Mouse (Mus musculus): ENCODE measurements around the gene Mum1. TPM values are rescaled to one million over a fixed set of nuclear protein-coding genes. Genes with fewer than 3 reads are reported as not detected.

Mum1 gene
- total RNA-seq, 2 experiments from 2014 or later: 13.8 to 13.9 TPM

DNA sequence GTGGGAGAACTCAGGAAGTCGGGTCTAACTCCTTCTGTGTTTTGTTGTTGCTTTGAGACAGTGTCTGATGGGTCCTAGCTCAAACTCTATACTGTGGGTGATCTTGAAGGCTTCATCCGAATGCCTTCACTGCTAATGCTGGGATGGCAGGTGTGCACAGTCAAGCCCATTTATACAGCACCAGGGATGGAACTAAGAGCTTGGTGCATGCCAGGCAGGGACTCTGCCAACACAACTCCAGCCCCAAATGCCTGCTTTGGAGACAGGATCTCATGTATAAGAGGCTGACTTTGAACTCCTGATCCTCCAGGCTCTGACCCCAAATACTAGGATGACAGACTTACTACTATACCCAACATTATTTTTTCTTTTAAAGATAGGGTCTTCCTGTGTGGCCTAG is 23.8 kb downstream of the Mum1 start:
- DNase-seq (ENCODE audit: low spot score): no peak

DNA sequence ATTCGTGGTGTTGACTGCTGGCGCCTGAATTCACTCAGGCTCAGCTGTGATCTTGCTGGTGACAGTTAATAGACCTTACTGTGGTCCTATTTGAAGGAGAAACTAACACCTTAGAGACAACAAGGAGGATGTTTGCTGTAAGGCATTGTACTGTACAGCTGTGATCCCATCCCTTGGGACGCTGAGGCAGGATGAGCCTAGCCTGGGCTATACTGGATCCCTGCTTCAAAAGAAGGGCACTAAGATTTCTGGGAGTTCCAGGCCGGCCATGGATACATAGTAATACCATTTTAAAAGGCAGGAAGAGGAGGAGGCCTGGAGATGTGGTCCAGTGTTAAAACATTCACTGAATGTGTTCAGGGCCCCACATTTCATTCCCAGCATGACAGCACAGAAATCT is 24.3 kb downstream of the Mum1 start:
- DNase-seq (ENCODE audit: low spot score): no peak

DNA sequence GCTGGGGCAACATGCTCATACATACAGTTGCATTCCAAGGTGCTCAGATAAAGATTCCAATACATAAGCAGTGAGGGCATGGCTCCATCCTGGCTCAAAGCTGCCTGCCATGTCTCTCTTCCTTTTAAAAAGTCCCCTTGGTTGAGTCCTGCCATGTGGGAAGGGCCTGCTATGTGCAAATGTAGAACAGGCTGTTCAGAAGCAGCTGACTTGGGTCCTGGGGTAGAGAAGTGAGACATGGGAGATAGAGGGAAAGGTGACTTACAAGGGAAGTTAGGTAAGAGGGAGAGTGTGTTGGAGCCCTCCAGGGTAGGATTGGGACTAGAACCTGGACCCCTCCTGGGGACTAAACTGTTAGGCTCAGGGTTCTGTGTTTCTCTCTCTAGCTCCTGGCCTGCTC is 25.8 kb downstream of the Mum1 start:
- DNase-seq (ENCODE audit: low spot score): no peak

DNA sequence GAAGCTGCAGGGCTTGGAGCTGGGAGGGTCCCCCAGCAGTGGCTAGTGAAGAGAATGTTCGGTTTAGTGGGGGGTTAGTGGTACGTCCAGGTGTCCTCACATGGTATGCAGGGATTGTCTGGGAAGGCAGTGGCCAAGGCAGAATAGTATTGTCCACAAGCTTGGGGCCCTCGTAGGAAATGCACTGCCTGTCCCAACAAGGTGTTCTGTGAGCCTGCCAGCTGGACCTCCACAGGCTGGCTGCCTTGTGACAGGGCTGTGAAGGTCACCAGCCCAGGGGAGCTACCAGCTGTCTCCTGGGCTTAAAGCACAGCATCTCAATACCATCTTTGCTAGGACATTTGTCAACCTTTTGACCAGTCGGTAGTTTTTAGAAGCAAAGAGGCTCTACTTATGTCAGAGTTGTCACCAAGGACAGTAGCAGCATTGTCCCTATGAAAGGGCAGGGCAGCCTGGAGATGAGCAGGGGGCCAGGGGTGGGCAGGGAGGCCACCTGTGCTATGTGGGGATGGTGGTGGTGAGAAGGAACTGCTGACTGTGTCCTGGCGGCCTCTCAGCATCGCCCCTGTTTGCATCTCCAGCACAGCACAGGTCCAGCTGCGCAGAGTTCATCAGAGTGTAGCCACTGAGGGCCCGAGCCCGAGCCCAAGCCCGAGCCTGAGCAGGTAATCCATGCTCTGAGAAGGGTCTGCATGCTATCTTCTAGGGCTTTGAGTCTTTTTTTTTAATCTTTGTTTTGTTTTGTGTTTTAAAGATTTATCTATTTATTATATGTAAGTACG is 26.4 kb downstream of the Mum1 start:
- DNase-seq (ENCODE audit: low spot score): peak; percentile 50

DNA sequence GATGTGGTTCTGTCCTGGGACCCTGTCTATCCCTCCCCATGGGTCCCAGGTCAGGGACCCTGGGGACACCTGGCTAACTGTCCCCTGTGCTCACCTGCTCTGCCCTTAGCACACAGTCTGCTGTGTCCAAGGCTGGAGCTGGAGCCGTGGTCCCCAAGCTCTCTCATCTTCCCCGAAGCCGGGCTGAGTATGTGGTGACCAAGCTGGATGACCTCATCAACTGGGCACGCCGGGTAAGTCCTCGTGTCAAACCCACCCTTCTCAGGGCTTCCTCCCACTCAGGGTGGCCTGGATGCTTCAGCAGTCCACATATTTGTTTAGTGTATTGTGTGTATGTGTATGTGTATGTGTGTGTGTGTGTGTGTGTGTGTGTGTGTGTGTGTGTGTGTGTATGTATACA is 27.3 kb downstream of the Mum1 start:
- DNase-seq (ENCODE audit: low spot score): no peak

DNA sequence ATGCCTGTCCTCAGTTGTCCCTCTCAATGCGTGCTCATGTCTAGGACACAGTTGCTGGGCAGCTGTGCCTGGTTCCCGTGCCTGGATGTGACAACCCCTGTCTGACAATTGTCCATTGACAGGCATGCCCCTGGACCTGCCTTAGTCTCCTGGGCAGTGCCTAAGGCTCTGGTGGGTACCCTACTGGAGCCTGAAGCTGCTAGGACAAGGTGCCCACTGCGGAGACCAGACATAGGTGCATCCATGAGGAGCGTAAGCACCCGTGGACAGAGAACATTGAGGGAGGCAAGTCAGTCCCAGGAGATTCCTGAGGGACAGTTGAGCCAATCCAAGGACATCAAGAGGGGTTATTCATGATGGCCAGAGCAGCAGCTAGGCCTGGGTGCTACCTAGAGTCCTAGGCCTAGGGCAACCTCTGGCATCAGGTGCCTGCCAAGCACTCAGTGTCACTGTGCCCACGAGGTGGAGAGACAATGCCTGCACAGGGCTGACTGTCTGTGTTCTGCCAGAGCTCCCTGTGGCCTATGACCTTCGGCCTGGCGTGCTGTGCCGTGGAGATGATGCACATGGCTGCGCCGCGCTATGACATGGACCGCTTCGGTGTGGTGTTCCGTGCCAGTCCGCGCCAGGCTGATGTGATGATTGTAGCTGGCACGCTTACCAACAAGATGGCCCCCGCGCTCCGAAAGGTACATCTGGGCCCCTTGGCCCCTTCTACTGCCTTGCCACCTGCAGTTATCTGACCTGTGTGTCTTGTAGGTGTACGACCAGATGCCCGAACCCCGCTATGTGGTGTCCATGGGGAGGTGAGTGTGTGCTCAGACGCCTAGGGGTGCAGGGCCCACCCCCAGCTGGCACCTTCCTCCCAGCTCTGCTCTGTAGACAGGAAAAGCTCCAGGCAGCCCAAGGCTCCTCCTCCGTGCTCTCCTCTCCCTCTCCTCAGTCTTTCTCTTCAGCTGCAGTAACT is 28.4 kb downstream of the Mum1 start:
- no peak for DNase-seq (ENCODE audit: low spot score)

DNA sequence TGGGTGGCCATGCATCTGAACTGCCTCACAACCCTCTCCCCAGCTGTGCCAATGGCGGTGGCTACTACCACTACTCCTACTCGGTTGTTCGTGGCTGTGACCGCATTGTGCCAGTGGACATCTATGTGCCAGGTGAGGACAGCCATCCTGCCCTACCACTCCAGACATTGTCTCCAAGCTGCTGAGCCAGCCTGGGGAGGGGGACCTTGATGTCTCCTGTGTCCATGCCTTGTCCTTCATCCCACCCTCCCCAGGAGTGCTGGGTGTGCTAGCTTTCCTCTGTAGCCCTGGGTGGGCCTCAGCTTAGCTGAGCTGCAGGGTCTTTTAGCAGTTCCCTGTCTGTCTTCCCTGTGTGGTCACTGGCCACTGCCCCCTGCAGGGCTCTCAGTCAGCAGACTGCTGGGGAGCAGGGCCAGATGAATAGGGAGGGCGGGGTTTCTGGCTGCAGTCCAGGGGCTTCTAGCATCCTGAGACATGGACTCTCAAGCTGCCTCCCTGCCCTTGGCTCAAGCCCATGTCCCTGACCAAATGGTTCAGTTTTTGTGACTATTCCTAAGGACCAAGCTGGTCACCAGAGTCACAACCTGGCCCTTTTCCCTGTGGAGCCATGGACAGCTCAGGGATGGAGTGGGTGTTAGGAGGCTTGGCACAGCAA is 29.8 kb downstream of the Mum1 start:
- no peak for DNase-seq (ENCODE audit: low spot score)

DNA sequence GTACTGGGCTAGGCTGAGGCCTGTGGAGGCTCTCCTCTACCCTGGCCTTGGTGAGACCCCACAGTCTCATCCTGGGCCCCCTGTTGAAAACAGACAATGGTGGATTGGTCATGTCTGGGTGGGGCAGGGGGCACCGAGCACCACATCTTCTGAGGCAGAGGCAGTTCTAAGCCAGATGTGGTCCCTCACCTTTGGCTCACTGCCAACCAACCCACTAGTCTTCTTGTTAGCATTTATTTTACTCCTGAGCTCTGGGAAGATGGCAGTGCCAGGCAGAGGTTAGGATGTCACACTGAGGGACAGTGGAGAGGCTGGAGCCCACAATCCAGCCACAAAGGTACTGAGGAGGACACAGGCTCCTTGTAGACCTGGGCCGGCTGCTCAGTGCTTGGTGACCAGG is 31.7 kb downstream of the Mum1 start:
- DNase-seq (ENCODE audit: low spot score): no peak

DNA sequence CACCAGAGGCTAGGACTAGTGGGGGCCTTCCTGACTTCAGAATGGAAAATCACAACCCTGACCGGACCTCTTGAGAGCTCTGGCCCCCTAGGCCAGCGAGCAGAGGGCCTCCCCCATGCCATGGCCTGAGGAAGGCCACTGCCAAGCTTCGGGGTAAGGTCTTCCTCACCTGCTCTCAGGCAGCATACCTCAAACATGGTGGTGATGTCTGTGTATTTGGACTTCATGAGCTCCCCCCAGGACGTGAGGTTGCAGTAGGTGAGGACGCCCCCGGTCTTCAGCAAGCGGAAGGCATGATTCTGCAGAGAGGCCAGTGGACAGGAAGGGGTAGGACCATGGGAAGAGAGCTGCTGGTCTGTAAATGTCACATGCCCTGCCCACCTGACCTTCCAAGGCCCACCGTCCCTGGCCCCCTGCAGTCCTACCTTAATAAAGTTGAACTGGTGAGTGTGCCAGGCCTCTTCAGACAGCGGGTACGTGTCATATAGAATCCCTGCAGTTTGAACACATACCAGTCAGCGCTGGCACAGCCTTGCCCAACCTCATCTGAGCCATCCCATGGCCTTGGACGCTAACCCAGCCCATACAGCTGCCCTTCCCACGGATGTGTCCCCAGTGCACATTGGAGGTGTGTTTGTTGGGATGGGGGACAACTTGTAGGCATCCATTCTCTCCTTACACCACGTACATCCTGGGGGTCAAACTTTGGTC is 32.7 kb downstream of the Mum1 start:
- no peak for DNase-seq (ENCODE audit: low spot score)

DNA sequence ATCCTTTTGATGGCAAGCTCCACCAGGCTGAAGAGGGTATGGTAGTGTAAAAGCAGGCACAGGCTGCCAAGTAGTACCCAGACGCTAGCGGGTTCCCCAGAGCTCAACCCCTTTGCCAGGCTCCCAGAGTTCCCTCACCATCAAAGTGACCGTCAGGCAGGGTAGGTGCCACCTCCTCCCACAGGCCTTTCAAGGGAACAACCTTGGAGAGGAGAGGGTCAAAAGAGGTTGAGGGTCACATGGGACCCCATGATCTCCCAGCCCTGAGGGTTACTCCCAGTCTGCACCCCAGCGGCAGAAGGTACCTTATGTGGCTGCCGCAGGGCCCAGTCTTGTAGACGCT is 33.2 kb downstream of the Mum1 start:
- no peak for DNase-seq (ENCODE audit: low spot score)

DNA sequence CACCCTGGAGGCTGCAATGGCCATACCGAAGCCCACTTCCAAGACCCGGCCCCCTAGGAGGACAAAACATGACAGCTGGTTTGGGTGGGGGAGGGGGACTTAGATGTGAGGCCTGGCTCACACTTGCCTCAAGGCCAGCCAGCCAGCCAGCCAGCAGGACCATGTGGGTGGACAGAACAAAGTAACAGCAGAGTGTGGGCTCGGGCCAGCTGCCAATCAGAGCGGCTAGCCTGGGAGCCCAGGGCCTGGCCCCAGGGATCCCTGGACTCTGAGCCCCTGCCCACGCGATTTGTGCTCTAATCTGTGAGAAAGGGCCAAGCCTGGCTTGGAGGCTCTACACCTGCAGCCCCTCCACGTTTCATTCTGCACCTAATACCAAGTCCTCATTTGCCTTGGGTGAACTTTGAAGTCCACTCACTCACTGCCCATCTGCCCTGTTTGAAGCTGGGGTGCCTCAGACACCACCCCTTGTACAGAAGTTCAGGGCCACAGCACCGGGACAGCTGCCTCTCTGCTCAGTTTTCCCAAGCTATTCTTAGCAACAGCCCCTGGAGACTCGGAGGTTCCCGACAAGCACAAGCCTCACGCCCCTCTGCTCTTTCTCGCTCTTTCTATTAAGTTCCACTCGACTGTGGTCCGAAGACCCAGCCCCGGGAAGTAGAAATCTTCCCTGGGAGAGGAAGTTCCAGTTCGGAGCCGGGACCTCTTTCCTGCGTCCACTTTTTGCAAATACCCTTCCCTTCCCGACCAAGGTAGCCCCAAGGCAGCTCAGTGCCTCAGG is 33.8 kb downstream of the Mum1 start:
- peak; percentile 47 for DNase-seq (ENCODE audit: low spot score)

DNA sequence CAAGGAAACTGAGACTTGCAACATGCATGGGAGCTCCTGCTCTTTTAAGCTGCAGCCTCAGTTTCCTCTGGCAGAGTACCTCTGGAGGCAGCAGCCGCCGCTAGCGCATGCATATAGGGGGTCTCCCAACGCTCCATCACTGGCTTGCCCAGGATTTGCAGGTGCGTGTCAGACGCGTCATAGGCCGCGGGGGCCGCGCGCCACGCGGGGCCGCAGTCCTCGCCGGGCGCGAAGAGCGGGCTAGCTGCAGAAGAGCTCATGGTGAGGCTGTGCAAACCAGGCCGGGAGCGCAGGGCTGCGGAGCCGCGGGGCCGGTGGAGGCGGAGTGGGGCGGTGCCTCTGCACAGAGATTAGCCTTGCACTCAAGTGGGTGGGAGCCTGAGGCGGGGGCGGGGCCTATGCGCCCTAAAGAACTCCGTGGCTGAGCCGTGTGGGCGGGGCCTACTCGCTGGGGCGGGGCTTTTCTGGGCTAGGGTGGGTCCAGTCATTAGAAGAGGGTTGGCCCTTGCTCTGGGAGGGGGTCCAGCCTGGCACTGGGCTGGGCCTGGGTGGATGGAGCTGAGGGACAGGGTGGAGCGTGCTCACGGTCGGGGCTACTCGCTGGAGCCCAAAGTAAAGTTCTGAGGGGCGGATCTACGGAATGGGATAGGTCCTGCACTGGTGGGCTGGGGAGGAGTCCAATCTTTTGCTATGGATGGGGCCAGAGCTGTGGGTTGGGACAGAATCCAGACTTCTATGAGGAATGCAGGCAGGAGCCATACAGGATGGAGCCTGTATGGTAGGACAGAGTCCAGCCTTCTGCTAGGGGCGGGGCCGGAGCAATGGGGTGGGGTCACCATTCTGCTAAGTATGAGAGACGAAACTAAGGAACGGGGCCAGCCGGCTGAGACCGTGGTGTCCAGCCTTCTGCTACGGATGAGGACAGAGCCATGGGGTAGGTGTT is 34.7 kb downstream of the Mum1 start, which contains the start of the genes Gamt and Dazap1:
Gene Gamt, minus strand, starts transcription at position 371 of the 943 bp plus-strand sequence.
Gene Dazap1, plus strand, starts transcription at position 845 of the 943 bp plus-strand sequence.
- peak; percentile 97 for DNase-seq (ENCODE audit: low spot score)

DNA sequence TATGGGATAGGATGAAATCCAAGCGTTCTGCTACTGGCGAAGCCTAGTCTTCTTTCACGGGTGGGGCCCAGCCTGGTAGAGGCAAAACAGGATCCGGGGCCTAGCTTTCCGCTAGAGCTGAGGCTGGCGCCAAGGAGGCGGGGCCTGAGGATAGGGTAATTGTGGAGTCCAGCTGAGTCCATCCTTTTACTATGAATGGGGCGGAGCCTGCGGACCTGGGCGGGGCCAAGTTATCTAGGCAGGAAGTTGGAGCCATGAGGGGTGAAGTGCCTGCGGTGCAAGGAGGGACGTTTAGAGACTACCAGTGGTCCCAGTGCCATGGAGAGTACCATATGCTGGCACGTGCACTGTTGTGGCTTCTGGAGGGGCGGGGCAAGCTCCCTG is 35.3 kb downstream of the Mum1 start:
- peak; percentile 98 for DNase-seq (ENCODE audit: low spot score)

DNA sequence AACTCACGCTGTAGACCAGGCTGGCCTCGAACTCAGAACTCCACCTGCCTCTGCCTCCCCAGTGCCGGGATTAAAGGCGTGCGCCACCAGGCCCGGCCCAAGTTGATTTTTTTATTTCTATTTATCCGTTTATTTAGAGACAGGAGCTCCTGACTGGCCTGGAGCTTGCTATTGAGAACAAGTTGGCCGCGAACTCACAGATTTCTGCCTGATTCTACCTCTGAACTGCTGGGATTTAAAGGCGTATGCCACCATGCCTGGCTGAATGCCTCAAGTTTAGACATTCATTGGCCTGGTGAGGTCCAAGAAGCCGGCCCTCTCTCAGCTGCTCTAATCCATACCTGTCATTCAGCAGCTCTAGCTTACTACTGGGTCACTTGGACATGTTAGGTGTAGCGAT is 35.9 kb downstream of the Mum1 start:
- DNase-seq (ENCODE audit: low spot score): no peak

DNA sequence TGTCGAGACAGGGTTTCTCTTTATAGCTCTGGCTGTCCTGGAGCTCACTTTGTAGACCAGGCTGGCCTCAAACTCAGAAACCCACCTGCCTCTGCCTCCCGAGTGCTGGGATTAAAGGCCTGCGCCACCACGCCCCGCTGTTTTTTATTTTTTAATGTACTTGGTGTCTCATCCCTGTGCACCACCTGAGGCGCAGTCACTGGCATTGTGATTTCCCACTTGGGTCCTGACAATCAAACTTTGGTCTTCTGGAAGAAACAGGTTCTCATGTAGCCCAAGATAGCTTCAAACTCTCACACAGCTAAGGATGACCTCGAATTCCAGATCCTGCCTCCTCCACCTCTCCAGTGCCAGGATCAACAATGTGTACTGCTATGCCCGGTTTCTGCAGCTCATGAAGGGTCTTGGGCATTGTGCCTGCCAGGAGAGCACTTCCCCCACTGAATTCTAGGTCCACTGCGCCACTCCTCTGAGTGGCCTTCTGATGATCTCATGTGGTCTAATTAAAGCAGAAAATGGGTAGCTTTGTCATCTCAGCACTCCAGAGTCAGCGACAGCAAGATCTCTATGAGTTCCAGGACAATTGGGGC is 36.6 kb downstream of the Mum1 start:
- DNase-seq (ENCODE audit: low spot score): no peak

DNA sequence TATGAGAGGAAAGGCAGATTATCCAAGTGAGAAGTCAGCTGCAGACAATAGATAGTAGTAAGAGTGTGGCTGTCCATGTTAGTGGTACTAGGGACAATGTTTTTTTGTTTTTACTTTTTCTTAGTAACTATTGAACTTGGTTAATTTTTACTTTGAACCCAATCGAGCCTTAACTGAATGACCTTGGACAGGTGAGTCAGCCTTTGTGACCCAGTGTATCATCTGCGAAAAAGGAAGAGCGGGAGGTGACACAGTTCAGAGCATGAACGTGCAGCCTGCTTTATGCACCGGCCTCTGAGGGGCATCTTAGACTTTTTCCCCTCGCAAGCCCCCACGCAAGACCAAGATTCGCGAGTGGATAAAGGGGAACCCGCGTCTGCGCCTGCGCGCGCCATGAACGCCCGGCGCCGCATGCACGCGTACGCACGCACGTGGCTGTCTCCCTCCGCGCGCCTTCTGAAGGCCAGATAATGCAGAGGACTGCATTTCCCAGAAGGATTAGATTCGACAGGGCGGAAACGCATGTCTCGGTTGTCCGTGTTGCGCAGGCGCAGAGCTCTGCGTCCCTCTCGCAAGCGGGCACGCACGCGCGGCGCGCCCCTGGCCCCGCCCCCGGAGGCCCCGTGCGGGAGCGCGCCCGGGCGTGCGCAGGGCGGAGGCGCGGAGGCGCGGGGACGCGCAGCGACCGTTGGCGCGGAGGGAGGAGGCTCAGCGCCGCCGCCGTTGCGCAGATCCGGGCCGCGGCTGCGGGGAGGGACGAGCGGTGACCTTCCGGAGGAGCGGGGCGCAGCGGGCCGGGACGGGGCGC is 38.3 kb downstream of the Mum1 start:
- peak; percentile 98 for DNase-seq (ENCODE audit: low spot score)

DNA sequence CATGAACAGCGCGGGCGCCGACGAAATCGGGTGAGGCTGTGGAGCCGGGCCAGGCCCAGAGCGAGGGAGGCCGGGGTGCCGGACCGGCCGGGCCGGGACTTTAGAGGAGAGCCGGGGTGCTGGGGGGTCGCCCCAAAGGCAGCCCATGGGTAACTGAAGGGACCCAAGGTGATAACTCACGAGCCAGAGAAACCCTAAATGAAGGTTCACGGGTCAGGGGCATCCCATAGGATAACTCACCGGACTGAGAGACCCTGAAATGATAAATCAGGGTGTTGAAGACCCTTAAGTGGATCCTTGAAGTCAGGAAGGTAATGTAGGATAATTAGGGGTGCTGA is 38.9 kb downstream of the Mum1 start:
- DNase-seq (ENCODE audit: low spot score): no peak

DNA sequence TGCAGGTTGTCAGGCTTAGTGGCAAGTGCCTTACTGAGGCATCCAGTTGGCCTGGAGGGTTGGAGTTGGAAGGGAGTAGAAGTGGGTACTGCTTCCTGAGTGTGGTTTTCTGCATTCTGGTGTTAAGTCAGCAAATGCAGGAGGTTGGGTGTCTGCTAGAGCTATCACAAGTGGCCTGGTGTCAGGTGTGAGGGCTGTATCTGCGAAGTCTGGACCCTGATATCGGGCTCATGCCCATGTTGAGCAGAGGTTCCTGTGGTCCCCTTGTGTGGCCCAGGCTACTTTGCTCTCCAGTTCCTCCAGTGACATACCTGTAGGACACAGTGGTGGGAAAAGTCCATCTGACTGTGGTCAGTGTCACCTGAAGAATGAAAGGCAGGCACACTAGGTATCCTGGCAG is 43.9 kb downstream of the Mum1 start:
- DNase-seq (ENCODE audit: low spot score): no peak

Measured in gastrocnemius, adult 18-20 months (tissue).